Mouse (Mus musculus) limb, embryonic 14.5 days (tissue): Measurements from ENCODE around the gene Gm47841. TPM values are rescaled to one million over a fixed set of nuclear protein-coding genes. Genes with fewer than 3 reads are reported as not detected.

Experiments used
- ATAC-seq: fragments of 200-750 bp; cut with Nextera tagmentation; 2 replicates; pipeline ENCODE4 v1.8.0; 2017; ENCODE audit warnings: low read depth, moderate number of reproducible peaks, moderate TSS enrichment; ENCODE audit not compliant: low FRiP score
- DNase-seq: peaks from one replicate; pipeline ENCODE4 v3.0.0-alpha.2; 2015; ENCODE audit warnings: low spot score
- H3K27ac ChIP-seq: fragments of 300-500 bp; sonication (generic); replicated peaks from 2 replicates; pipeline ENCODE4 v1.5.1; 2014; ENCODE audit warnings: low read depth, mild to moderate bottlenecking, low read length, moderate library complexity, mixed read lengths
- H3K27me3 ChIP-seq: fragments of 300-500 bp; sonication (generic); 2 replicates; pipeline ENCODE4 v1.6.1; 2014; ENCODE audit warnings: low read length, mixed read lengths; ENCODE audit not compliant: control insufficient read depth, insufficient read depth
- H3K36me3 ChIP-seq: fragments of 300-500 bp; sonication (generic); 2 replicates; pipeline ENCODE4 v1.6.1; 2014; ENCODE audit warnings: mild to moderate bottlenecking, low read length, moderate library complexity, mixed read lengths; ENCODE audit not compliant: control insufficient read depth, insufficient read depth
- H3K4me1 ChIP-seq: fragments of 300-500 bp; sonication (generic); 2 replicates; pipeline ENCODE4 v1.6.1; 2014; ENCODE audit warnings: antibody characterized with exemption, low read length, mixed read lengths; ENCODE audit not compliant: control insufficient read depth, insufficient read depth
- H3K4me2 ChIP-seq: fragments of 300-500 bp; sonication (generic); replicated peaks from 2 replicates; pipeline ENCODE4 v1.6.1; 2014; ENCODE audit warnings: low read depth, mild to moderate bottlenecking, low read length, moderate library complexity; ENCODE audit not compliant: severe bottlenecking
- H3K4me3 ChIP-seq: fragments of 300-500 bp; sonication (generic); replicated peaks from 2 replicates; pipeline ENCODE4 v1.5.1; 2014; ENCODE audit warnings: low read length
- H3K9ac ChIP-seq: fragments of 300-500 bp; sonication (generic); 2 replicates; pipeline ENCODE4 v1.6.1; 2014; ENCODE audit warnings: mild to moderate bottlenecking, low read depth, low read length, moderate library complexity; ENCODE audit not compliant: severe bottlenecking
- H3K9me3 ChIP-seq: fragments of 300-500 bp; sonication (generic); 2 replicates; pipeline ENCODE4 v1.6.1; 2016; ENCODE audit warnings: low read length; ENCODE audit not compliant: control insufficient read depth
- POLR2A ChIP-seq: fragments of 200-500 bp; IDR thresholded peaks from 2 replicates; pipeline ENCODE4 v1.8.0; 2012; ENCODE audit warnings: inconsistent platforms, mild to moderate bottlenecking, moderate library complexity, borderline replicate concordance; ENCODE audit not compliant: insufficient read depth, insufficient read length; ENCODE audit errors: extremely low read depth
- WGBS: fragments of 180-500 bp; shearing (Covaris S2); extraction: QIAGEN DNeasy Blood & Tissue Kit; methylation state at CpG from one replicate; pipeline ENCODE4 v1.1.7; 2014; 5-methylcytosine and 5-hydroxymethylcytosine counted together
- polyA plus RNA-seq, 2 experiments: library from polyadenylated mRNA; depleted of rRNA in 1 of 2; stranded (reverse) in 1 of 2; unstranded in 1 of 2; fragments of >200 nt; fragmentation: Nextera tagmentation in 1 of 2; extraction: Ambion mirVana in 1 of 2; gene quantifications; 2 replicates each; pipeline versions ENCODE4 v1.2.1 to v1.2.3; 2012 to 2014

Gm47841 gene
- polyA plus RNA-seq, 2 experiments: 0.05 TPM; not detected in 1

GRCm38 (mm10) chr15:101084499-101084898 lies 37.3 kb upstream of the Gm47841 start:
- no peak overlapping the region for H3K4me3 ChIP-seq
- H3K27me3 ChIP-seq: no peaks in the 10 kb centered on the region
- no peak for DNase-seq
- WGBS: 73% methylated on average over 10 of the region's 10 CpGs
- no peak for TF ChIP-seq POLR2A
- H3K36me3 ChIP-seq: no peaks in the 10 kb centered on the region
- no peak overlapping the region for H3K9ac ChIP-seq
- no peaks in the 10 kb centered on the region for H3K9me3 ChIP-seq
- H3K4me1 ChIP-seq: peaks cover 17% of the 10 kb centered on the region
- no peak overlapping the region for H3K27ac ChIP-seq
- ATAC-seq: no peak
- no peak overlapping the region for H3K4me2 ChIP-seq

- Histone ChIP-seq H3K4me3 (no peak overlapping the region), H3K36me3 (no peaks in the 10 kb centered on the region), H3K4me2 (no peak overlapping the region), H3K9me3 (no peaks in the 10 kb centered on the region), H3K9ac (no peak overlapping the region), H3K27ac (no peak overlapping the region), H3K27me3 (no peaks in the 10 kb centered on the region), H3K4me1 (peaks cover 17% of the 10 kb centered on the region)
- WGBS: 41% methylated on average over 4 of the region's 4 CpGs
- no peak for TF ChIP-seq POLR2A
- peak; percentile 55 for DNase-seq
- peak; percentile 33; the same call in 1 of the 2 replicates for ATAC-seq
These were observed 35.0 kb upstream of the Gm47841 start for GRCm38 (mm10) chr15:101082236-101082635.

GRCm38 (mm10) chr15:101081035-101081548 lies 33.9 kb upstream of the Gm47841 start:
- no peak overlapping the region for H3K4me2 ChIP-seq
- no peaks in the 10 kb centered on the region for H3K9me3 ChIP-seq
- TF ChIP-seq POLR2A: no peak
- H3K27me3 ChIP-seq: no peaks in the 10 kb centered on the region
- no peak overlapping the region for H3K4me3 ChIP-seq
- WGBS: 72% methylated on average over 7 of the region's 7 CpGs
- peaks cover 27% of the 10 kb centered on the region for H3K4me1 ChIP-seq
- no peak overlapping the region for H3K27ac ChIP-seq
- H3K9ac ChIP-seq: no peak overlapping the region
- ATAC-seq (no peak), DNase-seq (no peak)
- H3K36me3 ChIP-seq: no peaks in the 10 kb centered on the region

- TF ChIP-seq POLR2A: no peak
- ATAC-seq (no peak), DNase-seq (no peak)
- no peak overlapping the region for H3K27ac ChIP-seq
- no peaks in the 10 kb centered on the region for H3K9me3 ChIP-seq
- H3K4me1 ChIP-seq: peaks cover 37% of the 10 kb centered on the region
- WGBS: 79% methylated on average over 9 of the region's 9 CpGs
- no peak overlapping the region for H3K9ac ChIP-seq
- H3K27me3 ChIP-seq: no peaks in the 10 kb centered on the region
- no peak overlapping the region for H3K4me3 ChIP-seq
- no peaks in the 10 kb centered on the region for H3K36me3 ChIP-seq
- H3K4me2 ChIP-seq: no peak overlapping the region
These were observed 32.9 kb upstream of the Gm47841 start for GRCm38 (mm10) chr15:101080031-101080520.

GRCm38 (mm10) chr15:101078731-101079156 lies 31.5 kb upstream of the Gm47841 start:
- Histone ChIP-seq H3K4me2 (peak overlapping the region; percentile 78), H3K36me3 (no peaks in the 10 kb centered on the region), H3K27ac (no peak overlapping the region; the same call in 1 of the 2 replicates), H3K27me3 (no peaks in the 10 kb centered on the region), H3K4me3 (peak overlapping the region; percentile 88), H3K4me1 (peaks cover 38% of the 10 kb centered on the region), H3K9me3 (no peaks in the 10 kb centered on the region), H3K9ac (peak overlapping the region; percentile 90)
- ATAC-seq: peak; percentile 56
- WGBS: 0% methylated on average over 13 of the region's 30 CpGs
- TF ChIP-seq POLR2A: no peak
- peak; percentile 59 for DNase-seq
